In the genomic region with DNA sequence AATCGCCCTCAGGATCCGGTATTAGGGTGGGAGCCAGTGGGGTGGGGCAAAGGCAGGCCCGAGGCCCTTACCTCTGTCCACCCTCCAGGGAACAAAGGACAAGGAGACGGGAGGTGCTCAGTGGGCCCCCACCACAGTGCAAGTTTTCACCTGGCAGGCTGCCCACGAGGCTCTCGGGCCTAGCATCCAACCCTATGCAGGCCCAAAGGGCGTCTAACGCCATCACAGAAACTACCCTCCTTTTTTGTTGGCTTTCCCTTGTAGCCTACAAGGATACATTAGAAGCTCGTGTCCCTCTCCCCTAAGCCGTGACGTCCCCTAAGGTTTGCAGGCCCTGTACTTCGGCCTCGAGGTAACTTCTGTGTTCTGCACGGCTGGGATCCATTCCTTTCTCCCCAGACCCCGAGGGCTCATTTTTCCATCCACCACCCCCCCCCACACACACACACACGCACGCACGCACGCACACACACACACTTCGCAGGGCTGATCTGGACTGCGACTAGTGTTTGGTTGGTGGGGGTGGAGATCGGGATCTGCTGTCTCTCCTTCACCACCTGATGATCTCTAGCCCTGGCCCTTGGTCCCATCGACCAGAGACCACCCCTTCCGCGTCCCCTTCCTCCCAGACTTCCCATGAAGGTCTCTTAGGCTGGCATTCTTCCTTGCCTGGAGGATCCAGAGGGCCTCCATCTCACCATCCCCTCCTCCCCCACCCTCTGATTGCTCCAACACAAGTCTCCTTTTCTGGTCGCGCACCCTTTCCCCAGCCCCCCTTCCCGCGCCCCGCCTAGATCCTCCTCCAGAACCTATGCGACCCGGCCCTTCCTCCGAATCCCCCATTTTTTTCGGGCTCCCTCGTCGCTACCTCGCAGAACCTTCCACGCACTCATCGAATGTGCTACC, we compare ENCODE assay signal across 8 mouse cellular contexts. TPM values are rescaled to one million over a fixed set of nuclear protein-coding genes. Genes with fewer than 3 reads are reported as not detected.
DNase-seq lines count a peak whose midpoint lies in the region; ATAC-seq and TF ChIP-seq lines count a peak whose summit lies in the region.

No protein-coding gene starts in this region.

- peak; percentile 97 for DNase-seq in heart, adult 11 months
- no peak for DNase-seq in heart, adult 8-10 months (ENCODE audit: low spot score)
- DNase-seq in adrenal gland, postnatal 14 days = peak; percentile 78
- no peak for DNase-seq in heart, postnatal 0 days (ENCODE audit: low spot score)
- peak; percentile 60 to 76 for DNase-seq in kidney, postnatal 36 days
- peak; percentile 69 to 73 for DNase-seq in lung, postnatal 4 days

- peak overlapping the region; percentile 84 for H3K4me3 ChIP-seq in embryonic facial prominence, embryonic 12.5 days
- H3K4me3 ChIP-seq in heart, postnatal 0 days (ENCODE audit: low read depth, low read length) = peak overlapping the region; percentile 76
- peak overlapping the region; percentile 98 for H3K4me3 ChIP-seq in small intestine, adult 2 months (ENCODE audit: low read depth, low read length)

- H3K9ac ChIP-seq in embryonic facial prominence, embryonic 12.5 days = peak overlapping the region; percentile 91
- peak overlapping the region; percentile 90 for H3K9ac ChIP-seq in heart, postnatal 0 days (replicated peaks; ENCODE audit: low read depth, low read length)

- peak overlapping the region; percentile 91 for H3K4me2 ChIP-seq in embryonic facial prominence, embryonic 12.5 days (replicated peaks)
- peak overlapping the region; percentile 87 for H3K4me2 ChIP-seq in heart, postnatal 0 days (ENCODE audit: low read depth, low read length)

- no peak; the same call in 1 of the 2 replicates for TF ChIP-seq POLR2A in small intestine, adult 2 months (IDR thresholded peaks at IDR 0.05; ENCODE audit: low read depth, low read length)

- H3K27me3 ChIP-seq in embryonic facial prominence, embryonic 12.5 days = no peaks in the 10 kb centered on the region
- H3K27me3 ChIP-seq in heart, postnatal 0 days (ENCODE audit: control insufficient read depth, insufficient read depth, low read length) = no peaks in the 10 kb centered on the region
- no peaks in the 10 kb centered on the region for H3K27me3 ChIP-seq in small intestine, adult 2 months (ENCODE audit: control insufficient read depth, insufficient read depth, low read length)

- TF ChIP-seq EP300 in heart, postnatal 0 days (IDR thresholded peaks at IDR 0.05; ENCODE audit: low read depth) = no peak

- H3K4me1 ChIP-seq in embryonic facial prominence, embryonic 12.5 days = peaks cover 9% of the 10 kb centered on the region
- H3K4me1 ChIP-seq in heart, postnatal 0 days (ENCODE audit: control insufficient read depth, insufficient read depth) = peaks cover 25% of the 10 kb centered on the region
- peaks cover 13% of the 10 kb centered on the region; the same call in 1 of the 2 replicates for H3K4me1 ChIP-seq in small intestine, adult 2 months (ENCODE audit: control insufficient read depth, insufficient read depth, insufficient read length, low read length)

- H3K36me3 ChIP-seq in embryonic facial prominence, embryonic 12.5 days = peaks cover 35% of the 10 kb centered on the region
- H3K36me3 ChIP-seq in heart, postnatal 0 days (replicated peaks; ENCODE audit: control insufficient read depth, insufficient read depth, low read length) = peaks cover 45% of the 10 kb centered on the region
- H3K36me3 ChIP-seq in small intestine, adult 2 months (ENCODE audit: control insufficient read depth, insufficient read depth, low read length) = peaks cover 17% of the 10 kb centered on the region

- no peak for TF ChIP-seq CTCF in heart, postnatal 0 days (IDR thresholded peaks at IDR 0.05; ENCODE audit: low read depth)
- no peak for TF ChIP-seq CTCF in small intestine, adult 2 months (IDR thresholded peaks at IDR 0.05; ENCODE audit: extremely low read depth, insufficient read length, insufficient replicate concordance, low read depth, low read length)

- peak overlapping the region; percentile 93 for H3K27ac ChIP-seq in embryonic facial prominence, embryonic 12.5 days
- H3K27ac ChIP-seq in heart, postnatal 0 days (ENCODE audit: low read depth) = peak overlapping the region; percentile 98
- H3K27ac ChIP-seq in small intestine, adult 2 months (ENCODE audit: insufficient read depth, low read depth, low read length) = peak overlapping the region; percentile 68

- WGBS in embryonic facial prominence, embryonic 12.5 days = under 1% methylated on average over 39 of the region's 39 CpGs
- WGBS in heart, postnatal 0 days = 0% methylated on average over 39 of the region's 39 CpGs
- under 1% methylated on average over 39 of the region's 39 CpGs for WGBS in small intestine, adult 2 months

- H3K9me3 ChIP-seq in embryonic facial prominence, embryonic 12.5 days = no peaks in the 10 kb centered on the region
- no peaks in the 10 kb centered on the region for H3K9me3 ChIP-seq in heart, postnatal 0 days (replicated peaks; ENCODE audit: control insufficient read depth, low read length)

- ATAC-seq in embryonic facial prominence, embryonic 12.5 days (ENCODE audit: insufficient number of reproducible peaks, insufficient read depth, low FRiP score, low TSS enrichment) = peak; percentile 55
- peak; percentile 2 for ATAC-seq in heart, postnatal 0 days (ENCODE audit: insufficient read depth, low read depth)

RNA-seq across cellular contexts. Expression of gene Tnnc1, which starts 2.3 kb away (rescaled TPM):
- total RNA-seq in heart, adult 8-10 months (2022) = 1,000 to 10,000 TPM; 5,856 to 6,611 (median 6,322) TPM
- total RNA-seq in adrenal gland, postnatal 14 days (2021) = 0.67 and 1.3 TPM in 2 replicates
- 67.1 and 90.7 TPM in 2 replicates for polyA plus RNA-seq in embryonic facial prominence, embryonic 12.5 days (2016; fragmentation: Nextera tagmentation; extraction: Ambion mirVana)
- 2,939 and 3,145 TPM in 2 replicates for total RNA-seq in heart, postnatal 0 days (2014; rRNA removed; ENCODE audit: low replicate concordance)
- polyA plus RNA-seq in heart, postnatal 0 days (2015; fragmentation: Nextera tagmentation; extraction: Ambion mirVana) = 7,680 and 7,748 TPM in 2 replicates
- 0.34 TPM in 1 of 2 replicates, not detected in the other for polyA plus RNA-seq in small intestine, adult 2 months (2012; rRNA removed)

RNA-seq across cellular contexts. Expression of gene Nisch, which starts 10.9 kb away (rescaled TPM):
- 100 to 1,000 TPM; 129 to 142 (median 131) TPM for total RNA-seq in heart, adult 8-10 months (2022)
- 269 and 295 TPM in 2 replicates for total RNA-seq in adrenal gland, postnatal 14 days (2021)
- 503 and 527 TPM in 2 replicates for polyA plus RNA-seq in embryonic facial prominence, embryonic 12.5 days (2016; fragmentation: Nextera tagmentation; extraction: Ambion mirVana)
- 292 and 338 TPM in 2 replicates for total RNA-seq in heart, postnatal 0 days (2014; rRNA removed; ENCODE audit: low replicate concordance)
- 162 and 171 TPM in 2 replicates for polyA plus RNA-seq in heart, postnatal 0 days (2015; fragmentation: Nextera tagmentation; extraction: Ambion mirVana)
- polyA plus RNA-seq in small intestine, adult 2 months (2012; rRNA removed) = 120 and 157 TPM in 2 replicates

RNA-seq across cellular contexts. Expression of gene Sema3g, which starts 11.8 kb away (rescaled TPM):
- total RNA-seq in heart, adult 8-10 months (2022) = 10 to 100 TPM; 12.3 to 14.2 (median 13.2) TPM
- total RNA-seq in adrenal gland, postnatal 14 days (2021) = 10.9 and 13.9 TPM in 2 replicates
- polyA plus RNA-seq in embryonic facial prominence, embryonic 12.5 days (2016; fragmentation: Nextera tagmentation; extraction: Ambion mirVana) = 1.1 and 1.2 TPM in 2 replicates
- 4.4 and 12.7 TPM in 2 replicates for total RNA-seq in heart, postnatal 0 days (2014; rRNA removed; ENCODE audit: low replicate concordance)
- polyA plus RNA-seq in heart, postnatal 0 days (2015; fragmentation: Nextera tagmentation; extraction: Ambion mirVana) = 0.75 and 0.90 TPM in 2 replicates
- 1.5 and 2.1 TPM in 2 replicates for polyA plus RNA-seq in small intestine, adult 2 months (2012; rRNA removed)

RNA-seq across cellular contexts. Expression of gene Stab1, which starts 37.4 kb away (rescaled TPM):
- 10 to 100 TPM; 50.1 to 64.3 (median 57.1) TPM for total RNA-seq in heart, adult 8-10 months (2022)
- 74.4 and 78.6 TPM in 2 replicates for total RNA-seq in adrenal gland, postnatal 14 days (2021)
- polyA plus RNA-seq in embryonic facial prominence, embryonic 12.5 days (2016; fragmentation: Nextera tagmentation; extraction: Ambion mirVana) = 28.4 and 29.6 TPM in 2 replicates
- 75.3 and 90.4 TPM in 2 replicates for total RNA-seq in heart, postnatal 0 days (2014; rRNA removed; ENCODE audit: low replicate concordance)
- polyA plus RNA-seq in heart, postnatal 0 days (2015; fragmentation: Nextera tagmentation; extraction: Ambion mirVana) = 24.0 and 25.4 TPM in 2 replicates
- 31.3 and 65.4 TPM in 2 replicates for polyA plus RNA-seq in small intestine, adult 2 months (2012; rRNA removed)

RNA-seq across cellular contexts. Expression of gene Phf7, which starts 45.3 kb away (rescaled TPM):
- 1 to 10 TPM; 3.2 to 5.2 (median 4.2) TPM for total RNA-seq in heart, adult 8-10 months (2022)
- 6.8 and 9.6 TPM in 2 replicates for total RNA-seq in adrenal gland, postnatal 14 days (2021)
- polyA plus RNA-seq in embryonic facial prominence, embryonic 12.5 days (2016; fragmentation: Nextera tagmentation; extraction: Ambion mirVana) = 13.1 and 13.6 TPM in 2 replicates
- total RNA-seq in heart, postnatal 0 days (2014; rRNA removed; ENCODE audit: low replicate concordance) = 2.1 and 7.4 TPM in 2 replicates
- polyA plus RNA-seq in heart, postnatal 0 days (2015; fragmentation: Nextera tagmentation; extraction: Ambion mirVana) = 11.7 and 12.5 TPM in 2 replicates
- polyA plus RNA-seq in small intestine, adult 2 months (2012; rRNA removed) = 1.3 and 2.3 TPM in 2 replicates

Comparison
In these comparisons a context has a peak if more than half of its experiments do, and no peak if none do; other contexts are left out.
1. DNase-seq: peak in heart, adult 11 months (single experiment), adrenal gland, postnatal 14 days (single experiment), kidney, postnatal 36 days (2 of 2) and lung, postnatal 4 days (2 of 2); none in heart, adult 8-10 months (single experiment) and heart, postnatal 0 days (single experiment).
2. RNA of gene Tnnc1, which starts 2.3 kb away (total RNA-seq): 5,856 to 6,611 TPM in heart, adult 8-10 months and 2,939 to 3,145 TPM in heart, postnatal 0 days; 0.67 to 1.3 TPM in adrenal gland, postnatal 14 days; every median in the first group is over 1,000 times any median in the second.
3. Peak in every context shown above with its lines, with median percentiles within 50 percentile points of each other: H3K27ac ChIP-seq and H3K4me3 ChIP-seq.